Mouse (Mus musculus) kidney, embryonic 16.5 days (tissue): ENCODE measurements at regions not wholly inside any gene's neighbourhood (a gene's known extent, or its start where the extent isn't known, plus 50 kb on each side); places are given as distances from the start of the nearest gene placed in this dataset.

Experiments
- ATAC-seq: fragments of 200-750 bp; cut with Nextera tagmentation; 2 replicates; pipeline ENCODE4 v1.8.0; 2017; ENCODE audit warnings: moderate TSS enrichment; ENCODE audit not compliant: low FRiP score, low TSS enrichment
- H3K27ac ChIP-seq: fragments of 300-500 bp; sonication (generic); 2 replicates; pipeline ENCODE4 v1.5.1; 2014; ENCODE audit warnings: low read length
- H3K27me3 ChIP-seq: fragments of 300-500 bp; sonication (generic); 2 replicates; pipeline ENCODE4 v1.6.1; 2014; ENCODE audit warnings: low read length, control low read depth, mixed read lengths; ENCODE audit not compliant: insufficient read depth
- H3K36me3 ChIP-seq: fragments of 300-500 bp; sonication (generic); 2 replicates; pipeline ENCODE4 v1.6.1; 2014; ENCODE audit warnings: low read length, control low read depth, mixed read lengths; ENCODE audit not compliant: insufficient read depth
- H3K4me1 ChIP-seq: fragments of 300-500 bp; sonication (generic); 2 replicates; pipeline ENCODE4 v1.6.1; 2014; ENCODE audit warnings: low read length, control low read depth, mixed read lengths; ENCODE audit not compliant: insufficient read depth
- H3K4me2 ChIP-seq: fragments of 300-500 bp; sonication (generic); replicated peaks from 2 replicates; pipeline ENCODE4 v1.6.1; 2014; ENCODE audit warnings: low read depth, low read length
- H3K4me3 ChIP-seq: fragments of 300-500 bp; sonication (generic); 2 replicates; pipeline ENCODE4 v1.5.1; 2014; ENCODE audit warnings: mild to moderate bottlenecking, low read length
- H3K9ac ChIP-seq: fragments of 300-500 bp; sonication (generic); replicated peaks from 2 replicates; pipeline ENCODE4 v1.6.1; 2014; ENCODE audit warnings: low read length
- H3K9me3 ChIP-seq: fragments of 300-500 bp; sonication (generic); 2 replicates; pipeline ENCODE4 v1.6.1; 2016; ENCODE audit warnings: low read length, control low read depth
- WGBS: fragments of 180-500 bp; shearing (Covaris S2); extraction: QIAGEN DNeasy Blood & Tissue Kit; methylation state at CpG from one replicate; pipeline ENCODE4 v1.1.7; 2014; 5-methylcytosine and 5-hydroxymethylcytosine counted together

- Histone ChIP-seq H3K9ac (no peak overlapping the region), H3K4me3 (no peak overlapping the region), H3K9me3 (no peaks in the 10 kb centered on the region), H3K4me1 (no peaks in the 10 kb centered on the region), H3K4me2 (no peak overlapping the region), H3K36me3 (no peaks in the 10 kb centered on the region), H3K27ac (no peak overlapping the region), H3K27me3 (no peaks in the 10 kb centered on the region)
- 52% methylated on average over 2 of the region's 2 CpGs for WGBS
- no peak for ATAC-seq
Observed at GRCm38 (mm10) chr9:6430437-6430836, 160.8 kb upstream of the Ddi1 start.
